Mouse (Mus musculus) liver, embryonic 13.5 days (tissue): ENCODE results near the gene Inha. TPM values are rescaled to one million over a fixed set of nuclear protein-coding genes. Genes with fewer than 3 reads are reported as not detected.

ENCODE experiments used
- ATAC-seq: fragments of 200-750 bp; cut with Nextera tagmentation; 2 replicates; pipeline ENCODE4 v1.8.0; 2017; ENCODE audit warnings: low read depth, mild to moderate bottlenecking, moderate number of reproducible peaks, moderate library complexity
- DNase-seq: peaks from one replicate; pipeline ENCODE4 v3.0.0; 2022
- H3K27ac ChIP-seq: fragments of 300-500 bp; sonication (generic); 2 replicates; pipeline ENCODE4 v1.5.1; 2015; ENCODE audit warnings: moderate library complexity, mild to moderate bottlenecking, inconsistent platforms
- H3K27me3 ChIP-seq: fragments of 300-500 bp; sonication (generic); 2 replicates; pipeline ENCODE4 v1.6.1; 2015; ENCODE audit warnings: mild to moderate bottlenecking, inconsistent platforms
- H3K36me3 ChIP-seq: fragments of 300-500 bp; sonication (generic); 2 replicates; pipeline ENCODE4 v1.6.1; 2015; ENCODE audit warnings: mild to moderate bottlenecking, inconsistent platforms
- H3K4me1 ChIP-seq: fragments of 300-500 bp; sonication (generic); replicated peaks from 2 replicates; pipeline ENCODE4 v1.6.1; 2015; ENCODE audit warnings: inconsistent platforms
- H3K4me2 ChIP-seq: fragments of 300-500 bp; sonication (generic); 2 replicates; pipeline ENCODE4 v1.6.1; 2015; ENCODE audit warnings: inconsistent platforms, mild to moderate bottlenecking, moderate library complexity
- H3K4me3 ChIP-seq: fragments of 300-500 bp; sonication (generic); replicated peaks from 2 replicates; pipeline ENCODE4 v1.5.1; 2015; ENCODE audit warnings: mild to moderate bottlenecking, inconsistent platforms
- H3K9ac ChIP-seq: fragments of 300-500 bp; sonication (generic); 2 replicates; pipeline ENCODE4 v1.6.1; 2015; ENCODE audit warnings: mild to moderate bottlenecking, inconsistent platforms
- H3K9me3 ChIP-seq: fragments of 300-500 bp; sonication (generic); replicated peaks from 2 replicates; pipeline ENCODE4 v1.6.1; 2016; ENCODE audit warnings: inconsistent platforms
- WGBS: fragments of 180-500 bp; shearing (Covaris S2); methylation state at CpG from one replicate; pipeline ENCODE4 v1.1.7; 2015; ENCODE audit not compliant: insufficient replicate concordance; 5-methylcytosine and 5-hydroxymethylcytosine counted together
- polyA plus RNA-seq: library from polyadenylated mRNA; unstranded; fragments of >200 nt; fragmentation: Nextera tagmentation; extraction: Ambion mirVana; gene quantifications from 2 replicates; pipeline ENCODE4 v1.2.1, GENCODE M21; 2015

Gene Inha
- polyA plus RNA-seq, 1 experiment from 2014 or later, result 0.51 TPM

DNA sequence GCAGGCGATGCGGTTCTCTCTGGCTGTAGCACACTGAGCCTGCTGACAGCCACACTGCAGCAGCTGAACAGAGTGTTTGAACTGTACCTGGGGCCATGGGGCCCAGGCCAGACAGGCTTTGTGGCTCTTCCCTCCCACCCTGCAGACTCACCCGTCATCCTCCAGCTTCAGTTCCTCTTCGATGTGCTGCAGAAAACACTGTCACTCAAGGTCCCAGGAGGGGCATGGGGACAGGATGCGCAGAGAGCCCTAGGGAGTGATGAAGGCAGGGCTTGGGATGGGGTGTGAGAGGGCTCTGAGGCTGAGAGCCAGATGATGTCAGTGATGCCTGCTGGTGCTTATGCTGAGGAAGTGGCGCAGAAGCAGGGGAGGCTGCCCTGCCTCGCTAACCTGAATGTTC is 17.8 kb downstream of the Inha start:
- Histone ChIP-seq H3K9me3 (no peaks in the 10 kb centered on the region), H3K9ac (no peak overlapping the region), H3K36me3 (peaks cover 4% of the 10 kb centered on the region), H3K4me1 (peaks cover 21% of the 10 kb centered on the region), H3K4me2 (no peak overlapping the region), H3K27me3 (no peaks in the 10 kb centered on the region), H3K27ac (no peak overlapping the region), H3K4me3 (no peak overlapping the region)
- ATAC-seq, result no peak
- 67% methylated on average over 7 of the region's 7 CpGs for WGBS
- DNase-seq, result no peak

DNA sequence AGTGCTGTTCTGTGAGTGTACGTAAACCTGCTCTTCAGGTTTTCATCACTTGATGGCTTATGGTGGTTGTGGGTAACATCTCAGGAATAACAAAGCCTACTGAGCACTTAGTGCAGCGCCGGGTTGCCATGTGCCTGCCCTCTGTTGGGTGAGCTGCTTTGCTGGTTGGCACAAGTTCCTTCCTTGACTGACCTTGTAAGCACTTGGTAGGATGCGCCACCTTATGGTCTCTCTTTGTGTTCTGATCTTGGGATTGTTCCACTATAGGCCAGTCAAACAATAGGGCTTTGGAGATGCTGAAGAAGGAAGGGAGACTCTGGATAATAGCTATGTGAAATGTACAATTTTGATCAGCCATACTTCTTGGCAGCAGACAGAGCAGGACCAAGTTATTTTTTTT is 23.7 kb downstream of the Inha start:
- Histone ChIP-seq H3K9ac (no peak overlapping the region), H3K4me2 (no peak overlapping the region), H3K27ac (no peak overlapping the region), H3K9me3 (no peaks in the 10 kb centered on the region), H3K36me3 (peaks cover 25% of the 10 kb centered on the region), H3K4me1 (no peaks in the 10 kb centered on the region), H3K4me3 (no peak overlapping the region), H3K27me3 (no peaks in the 10 kb centered on the region)
- ATAC-seq (no peak), DNase-seq (no peak)
- WGBS, result 65% methylated on average over 4 of the region's 4 CpGs

DNA sequence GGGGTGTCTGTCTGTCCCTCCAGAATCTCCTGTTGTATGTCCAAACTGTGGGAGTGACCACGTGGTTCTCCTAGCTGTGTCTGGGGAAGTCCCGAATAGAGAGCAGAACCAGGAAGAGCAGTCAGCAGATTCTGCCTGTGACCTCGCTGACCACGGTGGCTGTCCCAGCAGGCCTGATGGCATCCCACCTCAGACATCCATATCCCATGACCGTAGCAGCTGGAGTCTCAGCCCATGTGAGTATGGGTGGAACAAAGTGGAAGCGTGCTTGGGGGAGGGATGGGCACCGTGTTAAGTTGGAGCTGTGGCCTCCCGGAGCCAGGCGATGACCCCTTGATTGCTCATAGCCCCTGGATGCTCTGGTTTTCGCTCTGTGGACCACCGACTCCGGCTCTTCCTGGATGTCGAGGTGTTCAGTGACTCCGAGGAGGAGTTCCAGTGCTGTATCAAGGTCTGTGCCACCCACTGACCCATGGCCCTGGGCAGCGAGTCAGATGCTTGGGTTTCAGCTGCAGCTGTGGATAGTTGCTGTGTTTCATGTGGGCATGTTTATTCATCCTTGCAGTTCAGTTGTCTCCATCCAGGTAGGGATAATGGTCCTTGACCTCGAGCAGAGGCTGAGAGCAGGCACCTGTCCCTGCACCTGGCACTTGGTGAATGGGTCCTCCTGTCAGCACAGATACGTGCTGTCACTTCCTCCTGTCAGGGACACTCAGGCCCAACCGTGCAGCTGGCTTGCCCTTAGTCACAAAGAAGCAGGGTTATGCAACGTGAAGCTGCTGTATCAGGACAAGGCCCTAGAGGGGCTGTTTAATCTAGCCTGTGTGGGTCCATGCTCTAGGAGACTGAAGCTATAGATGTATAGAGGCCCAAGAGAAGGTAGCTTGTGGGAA is 25.6 kb downstream of the Inha start:
- DNase-seq (no peak), ATAC-seq (no peak)
- Histone ChIP-seq H3K9me3 (no peaks in the 10 kb centered on the region), H3K27ac (no peak overlapping the region), H3K4me3 (no peak overlapping the region), H3K27me3 (no peaks in the 10 kb centered on the region), H3K4me2 (no peak overlapping the region), H3K4me1 (no peaks in the 10 kb centered on the region), H3K36me3 (peaks cover 28% of the 10 kb centered on the region), H3K9ac (no peak overlapping the region)
- WGBS, result 81% methylated on average over 19 of the region's 19 CpGs

DNA sequence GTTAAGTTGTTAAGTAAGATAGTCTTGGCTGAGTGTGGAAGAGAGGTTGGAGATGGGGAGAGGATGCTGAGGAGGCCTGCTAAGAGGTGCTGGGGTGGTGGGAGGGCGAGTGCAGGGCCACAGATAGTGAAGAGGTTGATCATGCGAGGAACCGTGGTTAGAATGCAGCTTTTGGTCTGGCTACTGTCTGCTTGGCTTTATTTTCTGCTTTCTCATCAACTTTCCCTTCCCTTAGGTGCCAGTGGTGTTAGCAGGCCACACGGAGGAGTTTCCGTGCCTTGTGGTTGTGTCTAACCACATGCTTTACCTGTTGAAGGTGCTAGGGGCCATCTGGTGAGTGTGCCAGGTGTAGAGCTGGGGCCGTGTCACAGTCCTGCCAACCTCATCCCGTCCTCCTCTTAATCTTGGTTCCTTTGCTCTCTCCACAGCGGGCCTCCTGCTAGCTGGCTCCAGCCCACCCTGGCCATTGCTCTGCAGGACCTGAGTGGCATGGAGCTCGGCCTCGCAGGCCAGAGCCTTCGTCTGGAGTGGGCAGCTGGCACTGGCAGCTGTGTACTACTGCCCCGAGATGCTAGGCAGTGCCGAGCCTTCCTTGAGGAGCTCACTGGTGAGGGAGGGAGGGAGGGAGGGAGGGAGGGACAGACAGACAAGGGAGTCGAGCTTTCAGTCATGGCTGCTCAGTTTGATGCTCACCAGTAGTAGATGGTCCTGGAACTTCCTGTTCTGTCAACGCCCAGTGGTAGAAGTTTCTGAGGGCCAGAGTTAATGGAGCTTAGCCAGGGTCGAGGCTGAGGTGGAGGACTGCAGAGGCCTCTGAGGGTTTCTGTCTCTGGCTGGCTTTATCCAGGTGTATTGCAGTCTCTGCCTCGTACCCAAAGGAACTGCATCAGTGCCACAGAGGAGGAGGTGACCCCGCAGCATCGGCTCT is 26.7 kb downstream of the Inha start:
- ATAC-seq, result no peak
- no peak overlapping the region for H3K4me3 ChIP-seq
- H3K4me2 ChIP-seq, result no peak overlapping the region
- no peaks in the 10 kb centered on the region for H3K9me3 ChIP-seq
- no peaks in the 10 kb centered on the region for H3K27me3 ChIP-seq
- DNase-seq, result no peak
- peaks cover 27% of the 10 kb centered on the region for H3K36me3 ChIP-seq
- 71% methylated on average over 19 of the region's 19 CpGs for WGBS
- no peak overlapping the region for H3K9ac ChIP-seq
- no peak overlapping the region for H3K27ac ChIP-seq
- no peaks in the 10 kb centered on the region; the same call in 1 of the 2 replicates for H3K4me1 ChIP-seq

DNA sequence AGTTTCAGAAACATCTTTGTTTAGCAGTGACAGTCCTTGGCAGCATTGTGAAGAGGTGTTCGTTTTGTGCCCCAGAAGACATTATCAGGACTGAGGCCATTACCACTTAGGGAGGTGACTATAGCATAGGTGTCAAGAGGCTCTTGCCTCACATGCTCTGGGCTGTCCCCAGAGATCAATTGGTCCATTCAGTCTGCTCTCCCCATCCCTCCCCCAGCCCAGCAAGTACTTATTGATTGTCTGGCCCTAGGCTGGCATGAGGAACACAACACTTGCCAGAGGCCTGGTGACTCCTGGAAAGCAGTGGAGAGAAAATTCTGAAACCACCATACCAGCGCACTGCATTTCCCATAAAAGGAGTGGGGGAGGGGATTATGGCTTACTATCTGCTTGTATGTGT is 30.7 kb downstream of the Inha start:
- 62% methylated on average over 2 of the region's 2 CpGs for WGBS
- Histone ChIP-seq H3K36me3 (peaks cover 25% of the 10 kb centered on the region), H3K9ac (no peak overlapping the region), H3K4me1 (no peaks in the 10 kb centered on the region; the same call in 1 of the 2 replicates), H3K27me3 (no peaks in the 10 kb centered on the region), H3K4me2 (no peak overlapping the region), H3K4me3 (no peak overlapping the region), H3K9me3 (no peaks in the 10 kb centered on the region), H3K27ac (no peak overlapping the region)
- DNase-seq (no peak), ATAC-seq (no peak)

DNA sequence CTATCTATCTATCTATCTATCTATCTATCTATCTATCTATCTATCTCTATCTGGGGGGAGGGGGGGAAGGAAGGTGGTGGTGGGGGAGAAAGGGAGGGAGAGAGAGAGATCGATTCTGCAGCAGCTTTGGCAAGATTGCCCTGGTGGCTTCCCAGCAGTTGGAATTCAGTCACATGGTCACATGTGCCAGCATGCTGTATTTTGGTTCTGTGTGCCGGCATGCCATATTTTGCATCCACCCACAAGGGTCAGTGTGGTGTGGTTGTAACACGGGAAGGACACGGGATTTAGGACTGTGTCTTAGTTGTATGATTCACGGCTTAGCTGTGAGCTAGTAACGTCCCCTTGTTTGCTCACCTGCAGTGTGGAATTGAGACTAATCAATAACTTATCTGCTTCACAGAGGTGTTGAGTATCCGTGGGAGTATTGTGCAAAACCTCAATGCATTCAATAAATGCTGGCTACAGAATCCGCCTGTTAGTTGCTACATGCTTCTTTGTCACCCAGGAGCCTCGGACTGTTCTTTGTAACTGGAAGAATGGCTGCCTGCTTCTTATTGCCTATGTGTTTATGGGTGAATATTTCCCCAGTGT is 31.8 kb downstream of the Inha start:
- ATAC-seq (no peak), DNase-seq (no peak)
- H3K27ac ChIP-seq, result no peak overlapping the region
- no peaks in the 10 kb centered on the region for H3K27me3 ChIP-seq
- H3K9ac ChIP-seq, result no peak overlapping the region
- H3K4me1 ChIP-seq, result no peaks in the 10 kb centered on the region; the same call in 1 of the 2 replicates
- peaks cover 20% of the 10 kb centered on the region for H3K36me3 ChIP-seq
- 50% methylated on average over 9 of the region's 9 CpGs for WGBS
- no peak overlapping the region for H3K4me3 ChIP-seq
- no peak overlapping the region for H3K4me2 ChIP-seq
- no peaks in the 10 kb centered on the region for H3K9me3 ChIP-seq

DNA sequence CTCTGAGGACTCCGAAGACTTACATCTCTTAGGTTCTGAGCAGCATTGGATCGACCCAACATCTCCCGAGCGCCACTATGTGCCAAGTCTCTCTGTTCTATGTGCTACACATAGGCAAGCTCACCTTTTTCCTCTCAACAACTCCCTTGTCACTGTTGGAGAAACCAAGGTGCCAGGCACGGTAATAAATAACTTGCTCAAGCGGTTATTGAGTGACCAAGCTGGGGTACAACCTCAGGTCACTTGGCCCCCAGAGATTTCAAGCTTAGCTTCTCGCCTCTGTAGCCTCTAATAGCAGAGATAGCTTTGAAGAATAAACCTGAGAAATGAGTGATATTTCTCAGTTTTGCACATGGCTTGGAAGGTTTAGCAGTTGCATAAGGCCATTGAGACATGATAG is 34.6 kb downstream of the Inha start:
- DNase-seq, result no peak
- no peak for ATAC-seq
- Histone ChIP-seq H3K27me3 (peaks cover 22% of the 10 kb centered on the region), H3K4me3 (no peak overlapping the region), H3K36me3 (no peaks in the 10 kb centered on the region), H3K4me2 (no peak overlapping the region), H3K27ac (no peak overlapping the region), H3K9ac (no peak overlapping the region), H3K4me1 (peaks cover 7% of the 10 kb centered on the region; the same call in 1 of the 2 replicates), H3K9me3 (no peaks in the 10 kb centered on the region)
- WGBS, result 72% methylated on average over 7 of the region's 7 CpGs

DNA sequence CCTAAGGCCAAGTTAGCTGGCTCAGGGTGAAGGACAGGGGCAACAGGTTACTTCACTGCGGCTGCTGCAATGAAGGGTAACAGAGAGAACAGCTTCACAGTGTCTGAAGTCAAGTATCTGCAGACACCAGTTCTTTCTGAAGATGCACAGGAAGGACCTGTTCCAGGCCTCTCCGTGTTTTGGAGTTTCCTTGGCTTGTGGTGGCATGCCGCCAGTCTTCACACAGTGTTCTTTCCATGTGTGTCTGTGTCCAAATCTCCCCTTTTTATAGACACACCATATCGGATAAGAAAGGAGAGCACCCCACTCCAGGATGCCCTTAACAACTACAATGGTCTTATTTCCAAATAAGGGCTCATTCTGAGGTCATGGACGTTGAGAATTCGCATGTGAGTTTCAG is 37.5 kb downstream of the Inha start:
- WGBS, result 73% methylated on average over 6 of the region's 6 CpGs
- H3K27me3 ChIP-seq, result peaks cover 40% of the 10 kb centered on the region
- H3K4me2 ChIP-seq, result no peak overlapping the region
- peaks cover 8% of the 10 kb centered on the region; the same call in 1 of the 2 replicates for H3K4me1 ChIP-seq
- DNase-seq (no peak), ATAC-seq (no peak)
- no peaks in the 10 kb centered on the region for H3K9me3 ChIP-seq
- no peak overlapping the region for H3K4me3 ChIP-seq
- H3K27ac ChIP-seq, result no peak overlapping the region
- no peak overlapping the region for H3K9ac ChIP-seq
- no peaks in the 10 kb centered on the region for H3K36me3 ChIP-seq

DNA sequence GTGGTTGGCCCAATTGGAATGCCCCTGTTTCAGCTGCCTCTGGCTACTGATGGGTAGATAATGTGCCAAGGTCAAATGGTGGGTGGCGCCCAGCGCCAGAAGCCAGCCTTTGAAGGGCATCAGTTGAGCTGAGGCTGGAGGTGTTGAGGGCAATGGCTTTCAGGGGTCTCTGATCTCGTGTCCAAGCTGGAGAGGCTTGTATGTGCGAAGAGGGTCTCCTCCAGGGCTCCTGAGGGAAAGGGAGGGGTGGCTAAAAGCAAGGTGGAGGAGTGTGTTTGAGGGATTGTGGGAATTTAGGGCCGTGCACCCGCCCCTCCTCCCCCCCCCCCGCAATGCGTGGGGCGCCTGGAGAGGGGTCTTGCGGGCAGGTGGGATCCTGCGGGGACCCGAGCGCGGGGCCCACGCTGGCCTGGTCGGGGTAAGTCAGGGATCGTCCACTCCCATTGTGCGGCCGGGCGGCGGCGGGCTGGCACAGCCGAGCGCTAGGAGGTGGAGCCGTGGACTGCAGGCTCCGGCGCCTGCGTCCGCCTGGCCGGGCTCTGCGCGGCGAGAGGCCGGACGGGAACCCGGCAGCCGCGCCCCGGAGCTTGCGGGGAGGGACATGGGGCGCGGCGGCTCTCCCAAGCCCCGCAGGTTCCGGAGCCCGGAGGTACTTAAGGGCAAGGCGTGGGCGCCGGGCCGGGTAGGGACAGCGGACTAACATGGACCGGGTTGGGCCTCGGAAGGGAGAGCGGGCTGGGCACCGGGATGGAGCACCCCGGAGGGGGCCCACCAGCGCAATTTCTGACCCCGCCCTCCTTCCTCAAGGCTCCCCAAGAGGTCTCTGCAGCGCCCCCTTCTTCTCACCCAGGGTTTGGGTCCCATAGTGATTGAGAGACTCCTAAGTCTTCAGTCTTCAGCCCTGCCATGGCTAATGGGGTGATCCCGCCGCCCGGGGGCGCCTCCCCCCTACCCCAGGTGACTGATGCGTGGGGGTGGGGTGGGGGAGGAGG is 39.4 kb downstream of the Inha start, which contains the start of gene Slc4a3:
Gene Slc4a3, plus strand, starts transcription at position 302 of the 992 bp plus-strand sequence.
- peak within 1 kb of the TSS; percentile 61 for H3K4me2 ChIP-seq
- H3K36me3 ChIP-seq, result no peaks in the 10 kb centered on the region
- H3K9ac ChIP-seq, result peak within 1 kb of the TSS; percentile 22; the same call in 1 of the 2 replicates
- H3K9me3 ChIP-seq, result no peaks in the 10 kb centered on the region
- H3K27ac ChIP-seq, result no peak within 1 kb of the TSS
- H3K4me3 ChIP-seq, result peak within 1 kb of the TSS; percentile 55
- WGBS, result 2% methylated on average over 48 of the region's 64 CpGs
- H3K4me1 ChIP-seq, result peaks cover 8% of the 10 kb centered on the region; the same call in 1 of the 2 replicates
- ATAC-seq (peak; percentile 45; the same call in 1 of the 2 replicates), DNase-seq (no peak)
- H3K27me3 ChIP-seq, result peaks cover 40% of the 10 kb centered on the region

DNA sequence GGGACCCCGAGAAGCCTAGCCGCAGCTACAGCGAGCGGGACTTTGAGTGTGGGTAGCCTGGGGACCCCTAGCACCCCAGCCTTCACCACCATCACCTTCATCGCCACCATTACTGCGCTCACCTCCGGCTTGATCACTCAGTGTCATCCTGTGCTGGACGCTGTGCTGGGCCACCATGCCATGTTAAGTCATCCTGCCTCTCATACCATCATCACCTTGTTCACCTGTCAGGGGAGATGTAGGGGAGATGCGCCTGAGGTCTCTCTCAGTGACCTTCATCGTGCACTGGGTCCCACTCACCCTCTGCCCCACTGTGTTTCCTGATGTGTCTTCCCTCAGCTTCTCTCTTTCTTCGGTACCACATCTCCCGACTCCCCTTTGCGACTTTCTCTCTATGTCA is 40.5 kb downstream of the Inha start:
- Histone ChIP-seq H3K4me2 (no peak overlapping the region), H3K36me3 (no peaks in the 10 kb centered on the region), H3K9ac (no peak overlapping the region), H3K9me3 (no peaks in the 10 kb centered on the region), H3K4me1 (peaks cover 8% of the 10 kb centered on the region; the same call in 1 of the 2 replicates), H3K4me3 (no peak overlapping the region), H3K27me3 (peaks cover 40% of the 10 kb centered on the region), H3K27ac (no peak overlapping the region)
- WGBS, result 80% methylated on average over 13 of the region's 13 CpGs
- no peak for ATAC-seq
- no peak for DNase-seq
